Mouse (Mus musculus) ES-CJ7 (cell line): Measurements from ENCODE around the gene Camta1.
"Not testable (repeated sequence)": the region's sequence is repeated elsewhere in the genome, so short reads cannot be mapped to it uniquely, and the experiment has no call there.

Experiments
- DNase-seq: peaks from one replicate; pipeline ENCODE4 v3.0.0; 2011; ENCODE audit warnings: low read depth, low spot score

Camta1 gene

GRCm38 (mm10) chr4:151073108-151073744 lies 788.5 kb downstream of the Camta1 start:
- peak; percentile 53 for DNase-seq

- DNase-seq = no peak
These were observed 790.7 kb downstream of the Camta1 start for GRCm38 (mm10) chr4:151070962-151071361.

GRCm38 (mm10) chr4:151068751-151069150 lies 792.9 kb downstream of the Camta1 start:
- peak; percentile 11 for DNase-seq

GRCm38 (mm10) chr4:151059566-151059965 lies 802.1 kb downstream of the Camta1 start:
- DNase-seq = no peak

- DNase-seq = no peak
These were observed 803.0 kb downstream of the Camta1 start for GRCm38 (mm10) chr4:151058634-151059033.

GRCm38 (mm10) chr4:151057347-151058321 lies 804.0 kb downstream of the Camta1 start, which contains the start of gene Vamp3:
TSS of gene Vamp3 (minus strand) at chr4:151057963.
- DNase-seq = peak; percentile 98

GRCm38 (mm10) chr4:151051162-151051561 lies 810.5 kb downstream of the Camta1 start:
- no peak for DNase-seq

DNA sequence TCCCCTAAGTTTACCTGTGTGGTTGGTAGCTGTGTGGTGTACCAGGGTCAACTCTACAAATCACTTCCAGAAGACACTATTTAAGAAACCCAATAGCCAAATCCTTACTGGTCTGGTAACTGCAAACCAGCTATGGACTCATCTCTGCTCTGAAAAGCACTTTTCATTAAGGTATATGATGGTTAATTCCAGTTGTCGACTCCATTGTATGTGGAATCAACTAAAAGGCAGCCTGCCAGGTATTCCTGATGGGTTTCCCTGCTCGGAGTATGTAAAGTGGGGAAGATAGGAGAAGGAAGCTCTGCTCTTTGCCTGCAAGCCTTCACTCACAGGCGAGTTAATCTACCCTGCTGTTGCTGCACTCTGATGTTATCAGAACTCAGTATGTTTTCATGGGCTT lies 815.2 kb downstream of the Camta1 start:
- no peak for DNase-seq

- DNase-seq = no peak
These were observed 816.6 kb downstream of the Camta1 start for GRCm38 (mm10) chr4:151044944-151045570.

GRCm38 (mm10) chr4:151044037-151044943 lies 817.4 kb downstream of the Camta1 start, which contains the start of gene Per3:
TSS of gene Per3 (minus strand) at chr4:151044665.
- peak; percentile 95 for DNase-seq

- no peak for DNase-seq
These were observed 818.4 kb downstream of the Camta1 start for GRCm38 (mm10) chr4:151043281-151043680.

GRCm38 (mm10) chr4:151041506-151041905 lies 820.2 kb downstream of the Camta1 start:
- DNase-seq = no peak

GRCm38 (mm10) chr4:151037800-151038199 lies 823.9 kb downstream of the Camta1 start:
- DNase-seq = no peak

- DNase-seq = no peak
These were observed 825.2 kb downstream of the Camta1 start for GRCm38 (mm10) chr4:151036521-151036920.

DNA sequence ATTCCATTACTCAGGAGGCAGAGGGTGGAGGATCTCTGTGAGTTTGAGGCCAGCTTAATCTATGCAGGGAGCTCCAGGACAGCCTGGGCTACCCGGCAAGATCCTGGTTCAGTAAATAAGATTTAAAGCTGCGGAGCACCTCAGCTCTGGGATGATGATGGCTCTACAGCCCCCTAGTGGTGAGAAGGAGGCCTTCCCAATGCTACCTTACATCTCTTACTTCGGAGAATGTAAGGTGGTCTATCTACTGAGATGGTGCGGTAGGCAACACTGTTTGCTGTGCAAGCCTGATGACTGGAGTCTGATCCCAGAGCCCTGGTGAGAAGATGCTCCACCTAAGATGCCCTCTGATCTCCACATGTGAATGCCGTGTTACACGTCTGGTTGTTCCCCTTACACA lies 834.7 kb downstream of the Camta1 start:
- DNase-seq = peak; percentile 78

DNA sequence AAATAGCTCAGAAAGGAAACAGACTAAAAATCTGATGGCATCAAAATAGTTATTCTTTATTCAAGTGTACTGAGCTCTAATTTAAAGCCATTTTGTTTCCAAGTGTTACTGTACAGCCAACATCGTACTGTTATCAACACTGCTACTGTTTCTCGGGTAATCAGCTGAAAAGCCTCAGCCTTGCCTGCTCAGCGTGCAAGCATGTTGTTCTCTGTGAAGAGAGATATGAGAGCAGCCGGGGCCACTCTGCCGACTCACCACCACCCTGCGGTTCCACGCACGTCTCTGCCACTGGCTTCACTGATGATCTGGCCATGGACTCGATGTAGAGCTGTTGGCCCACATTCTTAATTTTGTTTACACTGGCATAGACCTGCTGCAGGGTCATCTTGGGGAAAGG lies 837.5 kb downstream of the Camta1 start:
- DNase-seq = no peak

DNA sequence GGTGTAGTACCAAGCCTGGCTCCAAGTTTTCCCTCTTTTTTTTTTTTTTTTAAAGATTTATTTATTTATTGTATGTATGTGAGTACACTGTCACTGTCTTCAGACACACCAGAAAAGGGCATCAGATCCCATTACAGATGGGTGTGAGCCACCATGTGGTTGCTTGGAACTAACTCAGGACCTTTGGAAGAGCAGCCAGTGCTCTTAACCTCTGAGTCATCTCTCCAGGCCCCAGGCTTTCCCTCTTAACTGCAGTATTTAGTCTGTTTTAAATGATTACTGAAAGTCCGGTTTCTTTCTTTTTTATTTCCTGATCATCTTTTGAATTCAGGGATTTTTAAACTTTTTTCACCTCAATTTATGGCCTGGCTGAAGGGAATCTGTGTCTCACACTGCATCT lies 844.3 kb downstream of the Camta1 start:
- DNase-seq = not testable (repeated sequence)

GRCm38 (mm10) chr4:151015946-151016345 lies 845.7 kb downstream of the Camta1 start:
- no peak for DNase-seq

GRCm38 (mm10) chr4:151010316-151010715 lies 851.4 kb downstream of the Camta1 start:
- no peak for DNase-seq

- DNase-seq = peak; percentile 66
These were observed 854.7 kb downstream of the Camta1 start for GRCm38 (mm10) chr4:151006945-151007344.
